Mouse (Mus musculus): ENCODE results near the gene Ppp4r3b.
A peak's percentile ranks its signal among the peaks of the same experiment; 100 is the strongest.

The Ppp4r3b gene

GRCm38 (mm10) chr11:29238551-29238950, 65.9 kb downstream of the Ppp4r3b start:
- DNase-seq, result peak; percentile 37

GRCm38 (mm10) chr11:29239353-29239752, 66.7 kb downstream of the Ppp4r3b start:
- no peak for DNase-seq

GRCm38 (mm10) chr11:29241961-29242360, 69.3 kb downstream of the Ppp4r3b start:
- DNase-seq, result peak; percentile 61

- peak; percentile 36 for DNase-seq
These were observed 73.3 kb downstream of the Ppp4r3b start for GRCm38 (mm10) chr11:29245988-29246387.

- DNase-seq, result peak; percentile 100
These were observed 74.4 kb downstream of the Ppp4r3b start, which contains the start of gene Cfap36 for GRCm38 (mm10) chr11:29246883-29247650. Gene Cfap36, minus strand, starts transcription at chr11:29247409.

- DNase-seq, result peak; percentile 72
These were observed 75.0 kb downstream of the Ppp4r3b start for GRCm38 (mm10) chr11:29247725-29248124.

- DNase-seq, result peak; percentile 80
These were observed 75.7 kb downstream of the Ppp4r3b start for GRCm38 (mm10) chr11:29248386-29248785.

- DNase-seq, result peak; percentile 68
These were observed 82.0 kb downstream of the Ppp4r3b start for GRCm38 (mm10) chr11:29254643-29255042.

GRCm38 (mm10) chr11:29267824-29268223, 95.1 kb downstream of the Ppp4r3b start:
- DNase-seq, result peak; percentile 70

All from heart, adult 11 months (tissue).